Mouse (Mus musculus) heart, embryonic 11.5 days (tissue): Measurements from ENCODE around the gene Atf3. TPM values are rescaled to one million over a fixed set of nuclear protein-coding genes. Genes with fewer than 3 reads are reported as not detected.
A peak's percentile ranks its signal among the peaks of the same experiment; 100 is the strongest.

Experiments used
- ATAC-seq: fragments of 200-750 bp; cut with Nextera tagmentation; replicated peaks from 2 replicates; pipeline ENCODE4 v1.8.0; 2017; ENCODE audit warnings: moderate library complexity; ENCODE audit not compliant: insufficient number of reproducible peaks, low FRiP score, low TSS enrichment
- H3K27ac ChIP-seq: fragments of 300-500 bp; sonication (generic); 2 replicates; pipeline ENCODE4 v1.5.1; 2014; ENCODE audit warnings: mild to moderate bottlenecking, low read depth, low read length
- H3K27me3 ChIP-seq: fragments of 300-500 bp; sonication (generic); 2 replicates; pipeline ENCODE4 v1.6.1; 2014; ENCODE audit warnings: mild to moderate bottlenecking, low read length, mixed read lengths; ENCODE audit not compliant: control insufficient read depth, insufficient read depth
- H3K36me3 ChIP-seq: fragments of 300-500 bp; sonication (generic); 2 replicates; pipeline ENCODE4 v1.6.1; 2014; ENCODE audit warnings: mild to moderate bottlenecking, low read length, moderate library complexity, mixed read lengths; ENCODE audit not compliant: control insufficient read depth, insufficient read depth
- H3K4me1 ChIP-seq: fragments of 300-500 bp; sonication (generic); 2 replicates; pipeline ENCODE4 v1.6.1; 2014; ENCODE audit warnings: low read length; ENCODE audit not compliant: control insufficient read depth, insufficient read depth
- H3K4me2 ChIP-seq: fragments of 300-500 bp; sonication (generic); 2 replicates; pipeline ENCODE4 v1.6.1; 2014; ENCODE audit warnings: mild to moderate bottlenecking, moderate library complexity
- H3K4me3 ChIP-seq: fragments of 300-500 bp; sonication (generic); 2 replicates; pipeline ENCODE4 v1.5.1; 2014; ENCODE audit warnings: low read depth, low read length
- H3K9ac ChIP-seq: fragments of 300-500 bp; sonication (generic); 2 replicates; pipeline ENCODE4 v1.6.1; 2014; ENCODE audit warnings: mild to moderate bottlenecking, low read depth, low read length, moderate library complexity
- H3K9me3 ChIP-seq: fragments of 300-500 bp; sonication (generic); replicated peaks from 2 replicates; pipeline ENCODE4 v1.6.1; 2016; ENCODE audit warnings: low read length; ENCODE audit not compliant: control insufficient read depth
- WGBS: fragments of 180-500 bp; shearing (Covaris S2); extraction: QIAGEN DNeasy Blood & Tissue Kit; methylation state at CpG from one replicate; pipeline ENCODE4 v1.1.7; 2014; ENCODE audit not compliant: insufficient replicate concordance; 5-methylcytosine and 5-hydroxymethylcytosine counted together
- polyA plus RNA-seq: library from polyadenylated mRNA; unstranded; fragments of >200 nt; fragmentation: Nextera tagmentation; extraction: Ambion mirVana; gene quantifications from 2 replicates; pipeline ENCODE4 v1.2.1, GENCODE M21; 2014

Gene Atf3
- polyA plus RNA-seq, 1 experiment from 2014 or later = 13.7 TPM

GRCm38 (mm10) chr1:191138874-191139495, 78.9 kb downstream of the Atf3 start:
- Histone ChIP-seq H3K4me2 (peak overlapping the region; percentile 11; the same call in 1 of the 2 replicates), H3K9me3 (no peaks in the 10 kb centered on the region), H3K27ac (peak overlapping the region; percentile 66), H3K4me3 (no peak overlapping the region), H3K4me1 (no peaks in the 10 kb centered on the region; the same call in 1 of the 2 replicates), H3K9ac (no peak overlapping the region), H3K27me3 (no peaks in the 10 kb centered on the region), H3K36me3 (no peaks in the 10 kb centered on the region)
- no peak for ATAC-seq
- 27% methylated on average over 7 of the region's 7 CpGs for WGBS

- Histone ChIP-seq H3K9ac (no peak overlapping the region), H3K27ac (0 out of 2 replicates have a peak overlapping the region, but pooled peaks have one; percentile 66), H3K4me2 (no peak overlapping the region), H3K9me3 (no peaks in the 10 kb centered on the region), H3K4me1 (no peaks in the 10 kb centered on the region; the same call in 1 of the 2 replicates), H3K27me3 (no peaks in the 10 kb centered on the region), H3K4me3 (no peak overlapping the region), H3K36me3 (no peaks in the 10 kb centered on the region)
- ATAC-seq = no peak
- 91% methylated on average over 4 of the region's 4 CpGs for WGBS
These were observed 79.4 kb downstream of the Atf3 start for GRCm38 (mm10) chr1:191138436-191138835.

- H3K27ac ChIP-seq = no peak overlapping the region
- H3K4me1 ChIP-seq = peaks cover 8% of the 10 kb centered on the region
- H3K36me3 ChIP-seq = no peaks in the 10 kb centered on the region
- no peaks in the 10 kb centered on the region for H3K9me3 ChIP-seq
- 61% methylated on average over 4 of the region's 4 CpGs for WGBS
- no peak for ATAC-seq
- H3K27me3 ChIP-seq = no peaks in the 10 kb centered on the region
- H3K9ac ChIP-seq = no peak overlapping the region
- H3K4me3 ChIP-seq = no peak overlapping the region
- no peak overlapping the region for H3K4me2 ChIP-seq
These were observed 82.4 kb downstream of the Atf3 start for GRCm38 (mm10) chr1:191135406-191135805.

GRCm38 (mm10) chr1:191132934-191133333, 84.9 kb downstream of the Atf3 start:
- H3K27me3 ChIP-seq = no peaks in the 10 kb centered on the region
- H3K9ac ChIP-seq = no peak overlapping the region
- peak; percentile 50; the same call in 1 of the 2 replicates for ATAC-seq
- H3K9me3 ChIP-seq = no peaks in the 10 kb centered on the region
- no peak overlapping the region for H3K4me2 ChIP-seq
- no peaks in the 10 kb centered on the region for H3K36me3 ChIP-seq
- no peak overlapping the region for H3K4me3 ChIP-seq
- H3K27ac ChIP-seq = peak overlapping the region; percentile 5; the same call in 1 of the 2 replicates
- WGBS = 46% methylated on average over 5 of the region's 5 CpGs
- peaks cover 8% of the 10 kb centered on the region for H3K4me1 ChIP-seq

- ATAC-seq = no peak
- no peak overlapping the region for H3K4me3 ChIP-seq
- H3K4me2 ChIP-seq = no peak overlapping the region
- no peaks in the 10 kb centered on the region for H3K27me3 ChIP-seq
- no peaks in the 10 kb centered on the region for H3K9me3 ChIP-seq
- WGBS = 69% methylated on average over 5 of the region's 5 CpGs
- H3K9ac ChIP-seq = no peak overlapping the region
- H3K27ac ChIP-seq = no peak overlapping the region
- H3K4me1 ChIP-seq = peaks cover 8% of the 10 kb centered on the region
- H3K36me3 ChIP-seq = no peaks in the 10 kb centered on the region
These were observed 85.6 kb downstream of the Atf3 start for GRCm38 (mm10) chr1:191132240-191132639.

- Histone ChIP-seq H3K4me1 (peaks cover 8% of the 10 kb centered on the region), H3K36me3 (no peaks in the 10 kb centered on the region), H3K9ac (no peak overlapping the region), H3K27me3 (no peaks in the 10 kb centered on the region), H3K4me3 (no peak overlapping the region), H3K4me2 (no peak overlapping the region), H3K9me3 (no peaks in the 10 kb centered on the region), H3K27ac (no peak overlapping the region)
- WGBS = 86% methylated on average over 2 of the region's 2 CpGs
- ATAC-seq = no peak
These were observed 86.1 kb downstream of the Atf3 start for GRCm38 (mm10) chr1:191131692-191132091.

GRCm38 (mm10) chr1:191125811-191126638, 91.8 kb downstream of the Atf3 start:
- 12% methylated on average over 38 of the region's 38 CpGs for WGBS
- Histone ChIP-seq H3K27me3 (peaks cover 6% of the 10 kb centered on the region), H3K4me1 (peaks cover 2% of the 10 kb centered on the region; the same call in 1 of the 2 replicates), H3K4me3 (peak overlapping the region; percentile 40), H3K4me2 (peak overlapping the region; percentile 80), H3K9me3 (no peaks in the 10 kb centered on the region), H3K36me3 (no peaks in the 10 kb centered on the region), H3K9ac (peak overlapping the region; percentile 52; the same call in 1 of the 2 replicates), H3K27ac (no peak overlapping the region)
- peak; percentile 63 for ATAC-seq

GRCm38 (mm10) chr1:191124288-191124687, 93.6 kb downstream of the Atf3 start:
- Histone ChIP-seq H3K27ac (no peak overlapping the region), H3K9me3 (no peaks in the 10 kb centered on the region), H3K4me2 (no peak overlapping the region), H3K27me3 (peaks cover 6% of the 10 kb centered on the region), H3K4me3 (no peak overlapping the region), H3K9ac (no peak overlapping the region), H3K4me1 (peaks cover 2% of the 10 kb centered on the region; the same call in 1 of the 2 replicates), H3K36me3 (no peaks in the 10 kb centered on the region)
- ATAC-seq = no peak
- WGBS = 60% methylated on average over 4 of the region's 4 CpGs
